Mouse (Mus musculus) CH12.LX (cell line): Measurements from ENCODE around the gene Spred2. TPM values are rescaled to one million over a fixed set of nuclear protein-coding genes. Genes with fewer than 3 reads are reported as not detected.
A peak's percentile ranks its signal among the peaks of the same experiment; 100 is the strongest.

Experiments
- DNase-seq: peaks from one replicate; pipeline ENCODE4 v3.0.0-alpha.2; 2013; ENCODE audit errors: extremely low read depth
- H3K27ac ChIP-seq: 2 replicates; pipeline ENCODE4 v1.5.1; 2012; ENCODE audit warnings: low read depth, mild to moderate bottlenecking, control low read depth, moderate library complexity; ENCODE audit not compliant: insufficient read depth
- H3K27me3 ChIP-seq: replicated peaks from 2 replicates; pipeline ENCODE3; 2012; ENCODE audit warnings: inconsistent platforms
- H3K36me3 ChIP-seq, 2 experiments: replicated peaks in 1 of 2; 2 replicates each; pipeline versions ENCODE3 to v1.6.1; 2012; ENCODE audit warnings: inconsistent platforms in 1 of 2, low read length in 1 of 2, mild to moderate bottlenecking in 1 of 2, mixed read lengths in 1 of 2, moderate library complexity in 1 of 2; ENCODE audit not compliant: control insufficient read depth in 1 of 2, insufficient read depth in 1 of 2
- H3K4me1 ChIP-seq, 2 experiments: 2 replicates each; pipeline ENCODE4 v1.6.1; 2012; ENCODE audit warnings: inconsistent platforms in 1 of 2, moderate library complexity in 1 of 2; ENCODE audit not compliant: insufficient read depth in 2 of 2, control insufficient read depth in 1 of 2
- H3K4me2 ChIP-seq: 2 replicates; pipeline ENCODE4 v1.6.1; 2012; ENCODE audit warnings: low read depth, mild to moderate bottlenecking, control low read depth; ENCODE audit not compliant: poor library complexity, insufficient read depth, severe bottlenecking
- H3K4me3 ChIP-seq, 3 experiments: fragments of 150-350 bp in 1 of 3; sonication (generic) in 1 of 3; replicated peaks in 1 of 3; 2 replicates each; pipeline versions ENCODE3 to v1.5.1; 2011 to 2012; ENCODE audit warnings: low read depth in 2 of 3, low read length in 2 of 3, mild to moderate bottlenecking in 2 of 3, moderate library complexity in 2 of 3, control low read depth in 1 of 3, improper control_type of control experiment in 1 of 3, inconsistent platforms in 1 of 3, mixed read lengths in 1 of 3; ENCODE audit not compliant: poor library complexity in 1 of 3
- H3K79me2 ChIP-seq: replicated peaks from 2 replicates; pipeline ENCODE4 v1.6.1; 2012; ENCODE audit warnings: mild to moderate bottlenecking, moderate library complexity; ENCODE audit not compliant: control insufficient read depth, poor library complexity, insufficient read depth, severe bottlenecking; ENCODE audit errors: extremely low read depth
- H3K9ac ChIP-seq: 2 replicates; pipeline ENCODE4 v1.6.1; 2012; ENCODE audit warnings: low read depth, mild to moderate bottlenecking, control low read depth, moderate library complexity; ENCODE audit not compliant: insufficient read depth
- H3K9me3 ChIP-seq: replicated peaks from 2 replicates; pipeline ENCODE3; 2012; ENCODE audit warnings: low read length, inconsistent platforms, mixed read lengths
- CTCF ChIP-seq, 2 experiments: IDR thresholded peaks in 1 of 2; conservative IDR thresholded peaks in 1 of 2; 2 replicates each; pipeline ENCODE4 v1.5.1; 2011 to 2012; ENCODE audit warnings: low read depth in 2 of 2, low read length in 2 of 2, improper control_type of control experiment in 1 of 2, inconsistent platforms in 1 of 2, mild to moderate bottlenecking in 1 of 2, moderate library complexity in 1 of 2
- ELF1 ChIP-seq: IDR thresholded peaks from 2 replicates; pipeline ENCODE4 v1.6.1; 2014; ENCODE audit warnings: low read depth, mild to moderate bottlenecking, inconsistent platforms, low read length, improper control_type of control experiment
- ETS1 ChIP-seq: conservative IDR thresholded peaks from 2 replicates; pipeline ENCODE4 v1.6.1; 2012; ENCODE audit warnings: low read depth, mild to moderate bottlenecking, inconsistent platforms, low read length, improper control_type of control experiment, moderate library complexity
- GABPA ChIP-seq: IDR thresholded peaks from 2 replicates; pipeline ENCODE4 v1.6.1; 2012; ENCODE audit warnings: low read depth, low read length, improper control_type of control experiment, inconsistent platforms; ENCODE audit not compliant: insufficient replicate concordance
- HCFC1 ChIP-seq: IDR thresholded peaks from 2 replicates; pipeline ENCODE4 v1.6.1; 2012; ENCODE audit warnings: low read depth, mild to moderate bottlenecking, inconsistent platforms, low read length, improper control_type of control experiment
- IRF4 ChIP-seq: IDR thresholded peaks from 2 replicates; pipeline ENCODE4 v1.6.1; 2014; ENCODE audit warnings: low read depth, mild to moderate bottlenecking, inconsistent platforms, low read length, improper control_type of control experiment
- JUND ChIP-seq: conservative IDR thresholded peaks from 2 replicates; pipeline ENCODE4 v1.6.1; 2011; ENCODE audit warnings: low read depth, low read length, improper control_type of control experiment
- MAFK ChIP-seq: IDR thresholded peaks from 2 replicates; pipeline ENCODE4 v1.6.1; 2011; ENCODE audit warnings: low read length, improper control_type of control experiment; ENCODE audit not compliant: insufficient replicate concordance
- MAX ChIP-seq: IDR thresholded peaks from 2 replicates; pipeline ENCODE4 v1.6.1; 2011; ENCODE audit warnings: low read length, improper control_type of control experiment
- MAZ ChIP-seq: IDR thresholded peaks from 2 replicates; pipeline ENCODE4 v1.6.1; 2012; ENCODE audit warnings: low read depth, mild to moderate bottlenecking, inconsistent platforms, low read length, improper control_type of control experiment, moderate library complexity
- MEF2A ChIP-seq: IDR thresholded peaks from 2 replicates; pipeline ENCODE4 v1.6.1; 2014; ENCODE audit warnings: low read depth, mild to moderate bottlenecking, inconsistent platforms, low read length, improper control_type of control experiment, borderline replicate concordance
- MXI1 ChIP-seq: IDR thresholded peaks from 2 replicates; pipeline ENCODE4 v1.6.1; 2011; ENCODE audit warnings: mild to moderate bottlenecking, low read depth, low read length, improper control_type of control experiment
- MYC ChIP-seq: IDR thresholded peaks from 2 replicates; pipeline ENCODE4 v1.6.1; 2011; ENCODE audit warnings: low read depth, mild to moderate bottlenecking, improper control_type of control experiment, low read length
- NELFE ChIP-seq: IDR thresholded peaks from 2 replicates; pipeline ENCODE4 v1.6.1; 2011; ENCODE audit warnings: low read depth, low read length, improper control_type of control experiment
- NRF1 ChIP-seq: IDR thresholded peaks from 2 replicates; pipeline ENCODE4 v1.6.1; 2014; ENCODE audit warnings: low read depth, mild to moderate bottlenecking, inconsistent platforms, low read length, improper control_type of control experiment, moderate library complexity
- PAX5 ChIP-seq: IDR thresholded peaks from 2 replicates; pipeline ENCODE4 v1.6.1; 2012; ENCODE audit warnings: low read length, inconsistent platforms, mixed read lengths
- POLR2A ChIP-seq: IDR thresholded peaks from 2 replicates; pipeline ENCODE4 v1.6.1; 2011; ENCODE audit warnings: low read depth, mild to moderate bottlenecking, improper control_type of control experiment, low read length
- RAD21 ChIP-seq: IDR thresholded peaks from 2 replicates; pipeline ENCODE4 v1.6.1; 2011; ENCODE audit warnings: low read depth, mild to moderate bottlenecking, low read length, improper control_type of control experiment, moderate library complexity
- RCOR1 ChIP-seq: conservative IDR thresholded peaks from 2 replicates; pipeline ENCODE4 v1.6.1; 2012; ENCODE audit warnings: low read depth, mild to moderate bottlenecking, inconsistent platforms, low read length, improper control_type of control experiment
- TBP ChIP-seq: conservative IDR thresholded peaks from 2 replicates; pipeline ENCODE4 v1.6.1; 2011; ENCODE audit warnings: low read depth, low read length, improper control_type of control experiment
- USF1 ChIP-seq: IDR thresholded peaks from 2 replicates; pipeline ENCODE4 v1.6.1; 2014; ENCODE audit warnings: low read depth, mild to moderate bottlenecking, inconsistent platforms, low read length, improper control_type of control experiment
- USF2 ChIP-seq: conservative IDR thresholded peaks from 2 replicates; pipeline ENCODE4 v1.6.1; 2011; ENCODE audit warnings: low read depth, low read length, improper control_type of control experiment
- ZC3H11A ChIP-seq: IDR thresholded peaks from 2 replicates; pipeline ENCODE4 v1.6.1; 2012; ENCODE audit warnings: low read depth, mild to moderate bottlenecking, inconsistent platforms, low read length, improper control_type of control experiment
- dilution Hi-C: fragments of 300-500 bp; cut with MboI; formaldehyde crosslinking; loops from 2 replicates; pipeline ENCODE4 v1.14.3; 2020; ENCODE audit warnings: low sequenced_read_pairs; ENCODE audit not compliant: extremely low pct_unique_long_range_greater_than_20kb, extremely low pct_ligation_motif_present
- in situ Hi-C: fragments of 300-500 bp; cut with MboI; formaldehyde crosslinking; loops from 3 replicates; pipeline ENCODE4 v1.14.3; 2019; ENCODE audit warnings: low sequenced_read_pairs, low pct_ligation_motif_present, low pct_unique_long_range_greater_than_20kb, mixed read lengths
- polyA plus RNA-seq: library from polyadenylated mRNA; unstranded; fragments of >175 nt; gene quantifications from 2 replicates; pipeline ENCODE4 v1.2.1, GENCODE M21; 2012; ENCODE audit warnings: low read depth; ENCODE audit not compliant: insufficient read length
- total RNA-seq, 2 experiments: library from RNA; depleted of rRNA; stranded (reverse); fragments of 300-350 nt in 1 of 2; fragments of >200 nt in 1 of 2; gene quantifications; 2 replicates each; pipeline ENCODE4 v1.2.3; 2012 to 2014

Spred2 gene
- total and polyA plus RNA-seq, 3 experiments: 1.4 to 15.8 (median 4.2) TPM

GRCm38 (mm10) chr11:19986443-19986861 lies 62.3 kb downstream of the Spred2 start:
- H3K9ac ChIP-seq: no peak overlapping the region

DNA sequence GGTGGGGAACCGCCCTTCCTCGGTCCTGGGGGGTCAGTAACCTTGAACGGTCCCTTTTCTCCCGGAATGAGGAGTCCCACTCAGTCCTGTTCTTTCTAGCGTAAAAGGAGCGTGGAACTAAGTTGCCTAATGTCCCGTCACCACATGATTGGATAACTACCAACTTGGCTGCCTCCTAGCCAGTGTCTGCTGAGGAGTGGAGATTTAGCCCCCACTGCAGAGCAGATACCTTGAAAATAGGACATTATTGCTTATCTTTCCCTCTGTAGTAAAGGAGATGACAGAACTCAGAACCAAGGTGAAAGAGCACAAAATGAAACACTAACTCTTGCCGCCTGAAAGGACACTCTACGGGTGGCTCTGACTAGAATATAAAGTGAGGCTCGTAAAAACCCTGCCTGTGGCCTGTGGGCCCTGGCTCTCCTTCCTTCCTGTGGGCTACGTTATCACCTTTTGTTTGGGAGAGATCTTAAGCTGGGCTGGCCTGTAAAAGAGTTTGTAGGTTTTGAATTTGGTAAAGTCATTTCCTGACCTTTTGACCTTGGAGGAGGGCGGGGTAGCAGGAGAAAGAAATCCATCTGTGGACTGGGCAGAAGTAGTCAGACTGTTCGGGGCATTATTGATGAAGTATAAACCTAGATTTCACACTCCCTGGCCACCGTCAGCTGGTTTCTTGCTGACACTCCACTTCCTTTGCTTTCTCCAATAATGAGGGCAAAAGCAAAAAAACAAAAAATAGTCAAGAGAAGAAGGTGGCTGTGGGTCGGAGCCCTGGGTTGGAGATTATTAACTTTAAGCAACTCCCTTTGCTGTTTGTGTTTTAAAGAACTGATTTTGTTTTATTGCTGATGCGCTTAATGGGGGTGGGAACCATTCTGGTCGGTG lies 62.9 kb downstream of the Spred2 start:
- Histone ChIP-seq H3K79me2 (no peaks in the 10 kb centered on the region; the same call in 1 of the 2 replicates), H3K4me3 (no peak overlapping the region), H3K4me2 (peak overlapping the region; percentile 48), H3K4me1 (peaks cover 21 to 75% of the 10 kb centered on the region in 2 experiments), H3K27me3 (no peaks in the 10 kb centered on the region), H3K9ac (peak overlapping the region; percentile 10; the same call in 1 of the 2 replicates), H3K36me3 (peaks cover 0 to 14% of the 10 kb centered on the region in 2 experiments), H3K9me3 (no peaks in the 10 kb centered on the region), H3K27ac (peak overlapping the region; percentile 10; the same call in 1 of the 2 replicates)
- TF ChIP-seq MAZ: 0 out of 2 replicates have a peak, but pooled peaks have one; percentile 21
- 0 out of 2 replicates have a peak, but pooled peaks have one; percentile 14 for TF ChIP-seq IRF4
- no peak for TF ChIP-seq TBP
- 0 out of 2 replicates have a peak, but pooled peaks have one; percentile 4 for TF ChIP-seq ETS1
- dilution Hi-C loops: no loop called here
- in situ Hi-C loops: no loop called here
- DNase-seq: peak; percentile 41

More at GRCm38 (mm10) chr11:19986443-19986861, 62.3 kb downstream of the Spred2 start:
- Histone ChIP-seq H3K79me2 (no peaks in the 10 kb centered on the region; the same call in 1 of the 2 replicates), H3K4me3 (no peak overlapping the region), H3K9me3 (no peaks in the 10 kb centered on the region), H3K4me1 (peaks cover 21 to 73% of the 10 kb centered on the region in 2 experiments), H3K36me3 (peaks cover 0 to 17% of the 10 kb centered on the region in 2 experiments), H3K4me2 (no peak overlapping the region; the same call in 1 of the 2 replicates), H3K27ac (no peak overlapping the region), H3K27me3 (no peaks in the 10 kb centered on the region)
- dilution Hi-C loops: no loop called here
- in situ Hi-C loops: no loop called here
- no peak for TF ChIP-seq ELF1
- no peak for TF ChIP-seq USF1
- TF ChIP-seq JUND: no peak
- no peak for TF ChIP-seq MAFK
- no peak for TF ChIP-seq ZC3H11A
- TF ChIP-seq MXI1: no peak
- TF ChIP-seq MEF2A: no peak
- TF ChIP-seq MYC: no peak
- no peak for TF ChIP-seq MAX
- no peak for TF ChIP-seq USF2
- no peak for TF ChIP-seq POLR2A
- no peak for TF ChIP-seq RAD21
- TF ChIP-seq NRF1: no peak
- TF ChIP-seq NELFE: no peak
- TF ChIP-seq PAX5: no peak
- no peak for TF ChIP-seq GABPA
- no peak for TF ChIP-seq CTCF (conservative IDR thresholded peaks at IDR 0.05 in 1 of 2, IDR thresholded peaks at IDR 0.05 in 1 of 2; ENCODE audit: low read depth in 2 of 2, low read length in 2 of 2)
- no peak for TF ChIP-seq RCOR1
- no peak for TF ChIP-seq HCFC1
- no peak for DNase-seq
